Mouse (Mus musculus) heart, embryonic 11.5 days (tissue): ENCODE results near the gene Asprv1. TPM values are rescaled to one million over a fixed set of nuclear protein-coding genes. Genes with fewer than 3 reads are reported as not detected.
A peak's percentile ranks its signal among the peaks of the same experiment; 100 is the strongest.

ENCODE experiments used
- ATAC-seq: fragments of 200-750 bp; cut with Nextera tagmentation; replicated peaks from 2 replicates; pipeline ENCODE4 v1.8.0; 2017; ENCODE audit warnings: moderate library complexity; ENCODE audit not compliant: insufficient number of reproducible peaks, low FRiP score, low TSS enrichment
- H3K27ac ChIP-seq: fragments of 300-500 bp; sonication (generic); 2 replicates; pipeline ENCODE4 v1.5.1; 2014; ENCODE audit warnings: mild to moderate bottlenecking, low read depth, low read length
- H3K27me3 ChIP-seq: fragments of 300-500 bp; sonication (generic); 2 replicates; pipeline ENCODE4 v1.6.1; 2014; ENCODE audit warnings: mild to moderate bottlenecking, low read length, mixed read lengths; ENCODE audit not compliant: control insufficient read depth, insufficient read depth
- H3K36me3 ChIP-seq: fragments of 300-500 bp; sonication (generic); 2 replicates; pipeline ENCODE4 v1.6.1; 2014; ENCODE audit warnings: mild to moderate bottlenecking, low read length, moderate library complexity, mixed read lengths; ENCODE audit not compliant: control insufficient read depth, insufficient read depth
- H3K4me1 ChIP-seq: fragments of 300-500 bp; sonication (generic); 2 replicates; pipeline ENCODE4 v1.6.1; 2014; ENCODE audit warnings: low read length; ENCODE audit not compliant: control insufficient read depth, insufficient read depth
- H3K4me2 ChIP-seq: fragments of 300-500 bp; sonication (generic); 2 replicates; pipeline ENCODE4 v1.6.1; 2014; ENCODE audit warnings: mild to moderate bottlenecking, moderate library complexity
- H3K4me3 ChIP-seq: fragments of 300-500 bp; sonication (generic); 2 replicates; pipeline ENCODE4 v1.5.1; 2014; ENCODE audit warnings: low read depth, low read length
- H3K9ac ChIP-seq: fragments of 300-500 bp; sonication (generic); 2 replicates; pipeline ENCODE4 v1.6.1; 2014; ENCODE audit warnings: mild to moderate bottlenecking, low read depth, low read length, moderate library complexity
- H3K9me3 ChIP-seq: fragments of 300-500 bp; sonication (generic); replicated peaks from 2 replicates; pipeline ENCODE4 v1.6.1; 2016; ENCODE audit warnings: low read length; ENCODE audit not compliant: control insufficient read depth
- WGBS: fragments of 180-500 bp; shearing (Covaris S2); extraction: QIAGEN DNeasy Blood & Tissue Kit; methylation state at CpG from one replicate; pipeline ENCODE4 v1.1.7; 2014; ENCODE audit not compliant: insufficient replicate concordance; 5-methylcytosine and 5-hydroxymethylcytosine counted together
- polyA plus RNA-seq: library from polyadenylated mRNA; unstranded; fragments of >200 nt; fragmentation: Nextera tagmentation; extraction: Ambion mirVana; gene quantifications from 2 replicates; pipeline ENCODE4 v1.2.1, GENCODE M21; 2014

Gene Asprv1
- polyA plus RNA-seq, 1 experiment from 2014 or later = not detected

DNA sequence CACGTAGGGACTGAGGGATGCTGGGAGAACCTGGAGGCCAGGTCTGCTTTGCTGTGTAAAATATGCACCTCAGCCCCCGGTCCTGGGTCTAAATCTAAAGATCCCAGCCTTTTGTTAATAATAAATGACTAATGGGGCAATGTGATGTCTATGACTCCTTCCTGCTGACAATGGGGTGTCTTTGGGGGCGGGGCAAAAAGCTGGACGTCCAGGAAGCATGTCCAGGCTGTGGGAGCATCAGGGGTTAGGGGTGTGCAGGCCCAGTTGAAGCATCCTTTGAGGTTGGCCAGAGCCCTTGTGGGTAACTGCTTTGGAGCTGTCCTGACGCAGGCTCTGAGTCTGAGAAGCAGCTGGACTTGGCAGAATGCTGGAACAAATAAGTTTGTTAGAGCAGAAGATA is 41.9 kb upstream of the Asprv1 start:
- 65% methylated on average over 5 of the region's 5 CpGs for WGBS
- Histone ChIP-seq H3K27me3 (no peaks in the 10 kb centered on the region), H3K4me2 (no peak overlapping the region), H3K36me3 (no peaks in the 10 kb centered on the region), H3K4me1 (peaks cover 14% of the 10 kb centered on the region), H3K9ac (no peak overlapping the region), H3K27ac (no peak overlapping the region), H3K4me3 (no peak overlapping the region), H3K9me3 (no peaks in the 10 kb centered on the region)
- no peak for ATAC-seq

DNA sequence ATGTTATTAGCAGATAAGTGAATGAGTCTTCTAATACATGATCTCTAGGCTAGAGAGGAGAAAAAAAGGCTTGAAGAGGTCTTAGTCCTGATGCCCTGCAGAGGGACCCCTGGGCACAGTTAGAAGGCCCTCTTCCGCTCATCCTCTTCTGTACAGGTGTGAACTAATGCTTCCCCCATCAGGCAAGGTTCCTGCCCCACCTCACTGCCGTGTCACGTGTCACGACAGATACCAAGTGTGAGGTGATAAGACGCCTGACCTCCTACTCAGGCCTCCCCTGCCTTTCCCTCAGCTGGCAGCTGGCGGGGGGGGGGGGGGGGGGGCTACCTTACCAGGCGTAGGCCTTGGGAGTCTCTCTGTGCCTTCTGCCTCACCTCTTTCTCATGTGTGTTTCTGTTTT is 39.5 kb upstream of the Asprv1 start:
- no peak overlapping the region for H3K4me2 ChIP-seq
- H3K4me3 ChIP-seq = no peak overlapping the region
- H3K9ac ChIP-seq = no peak overlapping the region
- WGBS = 38% methylated on average over 5 of the region's 7 CpGs
- H3K27me3 ChIP-seq = no peaks in the 10 kb centered on the region
- H3K36me3 ChIP-seq = no peaks in the 10 kb centered on the region
- H3K9me3 ChIP-seq = no peaks in the 10 kb centered on the region
- no peak for ATAC-seq
- H3K27ac ChIP-seq = no peak overlapping the region
- H3K4me1 ChIP-seq = peaks cover 14% of the 10 kb centered on the region

DNA sequence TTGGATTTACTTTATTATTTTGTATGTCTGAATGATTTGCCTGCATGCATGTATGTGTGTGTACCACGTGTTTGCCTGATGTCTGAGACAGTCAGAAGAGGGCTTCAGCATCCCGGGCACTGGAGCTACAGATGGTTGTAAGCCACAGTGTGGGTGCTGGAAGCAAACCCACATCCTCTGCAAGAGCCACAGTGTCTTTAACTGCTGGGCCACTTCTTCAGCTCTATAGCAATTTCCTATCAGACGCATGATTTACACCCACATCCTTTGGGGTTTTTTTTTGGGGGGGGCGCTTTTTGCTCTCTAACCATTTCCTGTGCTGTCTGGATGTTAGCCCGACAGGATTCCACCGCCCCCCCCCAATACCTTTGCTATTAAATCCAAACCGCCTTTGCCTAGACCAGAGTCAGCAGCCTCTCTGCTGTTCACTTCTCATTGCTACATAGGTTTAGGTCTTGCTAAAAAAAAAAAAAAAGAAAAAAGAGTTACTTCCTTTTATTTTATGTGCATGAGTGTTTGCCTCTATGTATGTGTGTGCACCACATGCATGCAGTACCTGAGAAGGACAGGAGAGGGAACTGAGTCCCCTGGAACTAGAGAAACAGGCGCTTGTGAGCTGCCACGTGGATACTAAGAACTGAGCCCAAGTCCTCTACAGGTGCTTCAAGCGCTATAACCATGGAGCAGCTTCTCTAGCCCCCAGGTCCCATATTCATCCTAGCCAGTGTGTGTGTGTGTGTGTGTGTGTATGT is 34.6 kb upstream of the Asprv1 start:
- no peaks in the 10 kb centered on the region for H3K9me3 ChIP-seq
- H3K4me2 ChIP-seq = no peak overlapping the region
- no peaks in the 10 kb centered on the region; the same call in 1 of the 2 replicates for H3K27me3 ChIP-seq
- 83% methylated on average over 10 of the region's 10 CpGs for WGBS
- no peak overlapping the region for H3K9ac ChIP-seq
- H3K36me3 ChIP-seq = no peaks in the 10 kb centered on the region
- H3K4me3 ChIP-seq = no peak overlapping the region
- no peaks in the 10 kb centered on the region for H3K4me1 ChIP-seq
- no peak for ATAC-seq
- no peak overlapping the region for H3K27ac ChIP-seq

DNA sequence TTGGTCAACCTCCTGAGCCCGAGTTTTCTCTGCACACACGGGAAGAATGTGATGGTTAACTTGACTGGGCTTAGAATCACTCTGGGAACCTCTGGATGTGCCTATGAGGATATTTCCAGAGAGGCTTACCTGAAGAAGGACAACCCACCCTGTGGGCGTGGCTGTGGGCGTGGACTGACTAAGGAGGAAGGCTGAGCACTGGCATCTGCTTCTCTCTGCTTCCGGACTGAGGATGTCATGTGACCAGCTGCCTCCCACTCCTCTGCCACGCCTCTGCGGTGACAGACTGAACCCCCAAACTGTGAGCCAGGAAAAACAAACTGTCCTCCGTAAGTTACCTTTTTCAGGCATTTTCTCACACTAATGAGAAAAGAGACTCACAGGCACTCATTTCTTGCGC is 33.3 kb upstream of the Asprv1 start:
- Histone ChIP-seq H3K9me3 (no peaks in the 10 kb centered on the region), H3K27ac (no peak overlapping the region), H3K36me3 (no peaks in the 10 kb centered on the region), H3K4me3 (peak overlapping the region; percentile 28), H3K9ac (peak overlapping the region; percentile 43; the same call in 1 of the 2 replicates), H3K4me1 (peaks cover 4% of the 10 kb centered on the region), H3K27me3 (no peaks in the 10 kb centered on the region; the same call in 1 of the 2 replicates), H3K4me2 (peak overlapping the region; percentile 59)
- WGBS = 13% methylated on average over 9 of the region's 9 CpGs
- ATAC-seq = peak; percentile 73; the same call in 1 of the 2 replicates

DNA sequence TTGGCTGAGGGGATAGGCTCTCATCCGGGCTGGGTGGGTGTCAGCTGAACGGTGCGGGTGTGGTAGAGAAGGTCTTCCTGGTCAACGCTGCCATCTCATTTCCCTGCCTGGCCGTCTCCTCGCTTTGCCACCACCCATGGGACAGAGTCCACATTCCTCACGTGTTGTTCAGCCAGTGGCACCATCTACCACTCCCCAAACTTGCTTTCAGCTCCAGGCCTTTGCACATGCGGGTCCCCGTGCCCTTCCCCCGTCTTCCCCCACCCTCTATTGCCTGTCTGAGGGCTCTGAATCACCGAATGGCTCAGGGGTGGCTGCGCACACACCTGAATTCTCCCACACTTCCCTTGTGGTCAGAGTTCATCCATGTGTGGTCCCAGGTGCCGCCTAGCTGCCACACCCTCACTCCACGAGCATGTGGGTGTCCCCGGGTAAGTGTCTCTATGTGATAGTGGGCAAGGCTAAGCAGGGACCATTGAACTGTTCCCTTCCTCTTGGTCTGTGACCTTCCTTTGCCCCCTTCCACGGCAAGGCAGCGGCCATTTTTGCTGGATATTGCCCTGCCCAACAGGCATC is 32.0 kb upstream of the Asprv1 start:
- no peak overlapping the region for H3K4me3 ChIP-seq
- H3K4me1 ChIP-seq = peaks cover 13% of the 10 kb centered on the region
- H3K9me3 ChIP-seq = no peaks in the 10 kb centered on the region
- no peaks in the 10 kb centered on the region; the same call in 1 of the 2 replicates for H3K27me3 ChIP-seq
- ATAC-seq = no peak
- H3K9ac ChIP-seq = no peak overlapping the region
- no peaks in the 10 kb centered on the region for H3K36me3 ChIP-seq
- 82% methylated on average over 17 of the region's 17 CpGs for WGBS
- H3K27ac ChIP-seq = no peak overlapping the region
- no peak overlapping the region for H3K4me2 ChIP-seq

DNA sequence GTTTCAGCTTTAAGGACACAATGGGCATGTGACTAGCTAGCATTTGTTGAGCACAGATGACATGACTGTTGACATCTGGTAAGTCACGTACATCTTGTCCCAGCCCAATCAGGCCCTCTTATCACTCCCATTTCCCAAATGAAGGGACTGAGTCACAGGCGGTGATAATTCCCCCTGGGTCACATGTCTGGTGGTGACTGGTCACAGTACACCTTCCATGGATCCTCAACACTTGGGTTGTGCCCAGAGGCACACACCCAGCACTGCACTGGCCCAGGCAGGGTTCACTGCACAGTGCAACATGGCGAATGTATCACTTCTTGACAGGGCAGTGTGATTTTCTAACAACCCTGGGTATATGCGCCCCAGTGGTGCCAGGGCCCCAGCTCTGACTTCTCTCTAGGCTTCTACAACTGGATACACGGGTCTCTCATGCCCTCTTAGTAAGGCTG is 29.2 kb upstream of the Asprv1 start:
- Histone ChIP-seq H3K9me3 (no peaks in the 10 kb centered on the region), H3K27ac (no peak overlapping the region), H3K27me3 (no peaks in the 10 kb centered on the region; the same call in 1 of the 2 replicates), H3K4me2 (no peak overlapping the region), H3K4me1 (peaks cover 13% of the 10 kb centered on the region), H3K36me3 (no peaks in the 10 kb centered on the region), H3K4me3 (no peak overlapping the region), H3K9ac (no peak overlapping the region)
- no peak for ATAC-seq
- 55% methylated on average over 5 of the region's 5 CpGs for WGBS

DNA sequence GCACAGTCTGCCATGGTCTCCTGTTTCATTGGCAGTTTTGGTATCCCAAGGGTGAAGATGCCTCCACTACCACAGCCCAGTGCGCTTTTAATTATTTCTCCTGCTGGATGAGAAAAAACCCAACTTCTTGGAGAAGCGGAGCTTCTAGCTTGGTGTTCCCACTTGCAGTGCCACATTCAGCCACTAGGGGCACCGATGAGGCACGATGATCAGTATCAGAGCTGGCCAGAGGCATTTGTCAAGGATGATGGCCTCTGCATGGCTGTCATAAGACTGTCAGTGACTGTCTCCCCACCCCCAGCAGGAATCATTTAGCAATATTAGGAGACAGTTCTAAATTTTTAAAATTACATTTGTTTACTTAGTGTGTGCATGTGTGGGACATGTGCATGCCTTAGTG is 28.8 kb upstream of the Asprv1 start:
- peaks cover 13% of the 10 kb centered on the region for H3K4me1 ChIP-seq
- H3K36me3 ChIP-seq = no peaks in the 10 kb centered on the region
- H3K4me2 ChIP-seq = no peak overlapping the region
- no peaks in the 10 kb centered on the region; the same call in 1 of the 2 replicates for H3K27me3 ChIP-seq
- ATAC-seq = 0 out of 2 replicates have a peak, but pooled peaks have one; percentile 5
- H3K4me3 ChIP-seq = no peak overlapping the region
- H3K27ac ChIP-seq = no peak overlapping the region; the same call in 1 of the 2 replicates
- 21% methylated on average over 4 of the region's 4 CpGs for WGBS
- H3K9ac ChIP-seq = no peak overlapping the region
- no peaks in the 10 kb centered on the region for H3K9me3 ChIP-seq

DNA sequence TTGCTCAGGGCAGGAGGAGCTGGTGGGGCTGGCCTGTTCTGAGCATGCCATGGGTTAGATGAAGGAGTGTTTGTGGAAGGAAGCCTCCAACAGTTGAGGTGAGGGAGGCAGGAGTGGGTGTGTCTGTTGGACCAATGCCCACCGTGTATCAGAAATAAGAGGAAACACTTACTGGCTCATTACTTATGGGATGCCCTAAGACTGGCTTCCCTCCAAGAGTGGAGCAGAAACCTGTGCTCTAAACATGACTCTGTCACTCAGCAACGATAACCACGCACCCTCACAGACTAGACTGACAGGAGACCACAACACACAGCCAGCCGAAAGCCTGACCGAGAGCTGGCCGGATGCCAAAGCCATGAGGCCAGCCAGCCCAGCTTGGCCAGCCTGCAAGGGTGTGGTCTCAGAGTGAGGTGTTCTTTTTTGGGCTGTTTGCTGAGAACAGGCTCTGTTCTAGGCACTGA is 28.0 kb upstream of the Asprv1 start:
- WGBS = 33% methylated on average over 6 of the region's 6 CpGs
- no peaks in the 10 kb centered on the region; the same call in 1 of the 2 replicates for H3K27me3 ChIP-seq
- H3K9me3 ChIP-seq = no peaks in the 10 kb centered on the region
- H3K4me2 ChIP-seq = no peak overlapping the region
- peak; percentile 77 for ATAC-seq
- H3K27ac ChIP-seq = peak overlapping the region; percentile 67
- H3K9ac ChIP-seq = no peak overlapping the region
- H3K36me3 ChIP-seq = no peaks in the 10 kb centered on the region
- H3K4me3 ChIP-seq = no peak overlapping the region
- peaks cover 13% of the 10 kb centered on the region for H3K4me1 ChIP-seq
